Mouse (Mus musculus) MN1 (cell line): ENCODE results near the gene Zfp667.
"Not testable (repeated sequence)": the region's sequence is repeated elsewhere in the genome, so short reads cannot be mapped to it uniquely, and the experiment has no call there.

Source experiments
- DNase-seq: peaks from one replicate; pipeline ENCODE4 v3.0.0-alpha.2; 2016; ENCODE audit warnings: low spot score

Gene Zfp667

GRCm38 (mm10) chr7:6285842-6286705 is at the start of gene Zfp667:
Gene Zfp667, plus strand, starts transcription at chr7:6286579.
- DNase-seq, result peak; percentile 97

GRCm38 (mm10) chr7:6239787-6240186 is 46.6 kb upstream of the Zfp667 start:
- DNase-seq, result no peak

GRCm38 (mm10) chr7:6240841-6241425 is 45.4 kb upstream of the Zfp667 start:
- peak; percentile 51 for DNase-seq

- peak; percentile 50 for DNase-seq
Measured at GRCm38 (mm10) chr7:6244361-6245292, 41.8 kb upstream of the Zfp667 start.

GRCm38 (mm10) chr7:6252410-6252809 is 34.0 kb upstream of the Zfp667 start, which contains the start of gene Epp13:
Gene Epp13, plus strand, starts transcription at chr7:6252710.
- DNase-seq, result no peak

GRCm38 (mm10) chr7:6254451-6254850 is 31.9 kb upstream of the Zfp667 start:
- no peak for DNase-seq

GRCm38 (mm10) chr7:6257386-6257785 is 29.0 kb upstream of the Zfp667 start:
- no peak for DNase-seq

- no peak for DNase-seq
Measured at GRCm38 (mm10) chr7:6258232-6259220, 27.9 kb upstream of the Zfp667 start.

- not testable (repeated sequence) for DNase-seq
Measured at GRCm38 (mm10) chr7:6260004-6260403, 26.4 kb upstream of the Zfp667 start.

- no peak for DNase-seq
Measured at GRCm38 (mm10) chr7:6262120-6262519, 24.3 kb upstream of the Zfp667 start.

- no peak for DNase-seq
Measured at GRCm38 (mm10) chr7:6262984-6263383, 23.4 kb upstream of the Zfp667 start.

- DNase-seq, result no peak
Measured at GRCm38 (mm10) chr7:6265695-6266094, 20.7 kb upstream of the Zfp667 start.

GRCm38 (mm10) chr7:6277906-6278305 is 8.5 kb upstream of the Zfp667 start:
- no peak for DNase-seq

- peak; percentile 80 for DNase-seq
Measured at GRCm38 (mm10) chr7:6282749-6283148, 3.6 kb upstream of the Zfp667 start.

GRCm38 (mm10) chr7:6283451-6284075 is 2.8 kb upstream of the Zfp667 start:
- DNase-seq, result peak; percentile 83

- DNase-seq, result no peak
Measured at GRCm38 (mm10) chr7:6284442-6285012, 1.9 kb upstream of the Zfp667 start.

- DNase-seq, result no peak
Measured at GRCm38 (mm10) chr7:6285366-6285765, 1.0 kb upstream of the Zfp667 start.

- DNase-seq, result peak; percentile 35
Measured at GRCm38 (mm10) chr7:6286921-6287531, 647 bp downstream of the Zfp667 start.

GRCm38 (mm10) chr7:6291121-6291520 is 4.7 kb downstream of the Zfp667 start:
- not testable (repeated sequence) for DNase-seq

- not testable (repeated sequence) for DNase-seq
Measured at GRCm38 (mm10) chr7:6300796-6301195, 14.4 kb downstream of the Zfp667 start.
